Mouse (Mus musculus) lung, embryonic 15.5 days (tissue): ENCODE results near the gene Plin3. TPM values are rescaled to one million over a fixed set of nuclear protein-coding genes. Genes with fewer than 3 reads are reported as not detected.
"Not testable (repeated sequence)": the region's sequence is repeated elsewhere in the genome, so short reads cannot be mapped to it uniquely, and the experiment has no call there.

Experiments used
- ATAC-seq: fragments of 200-750 bp; cut with Nextera tagmentation; 2 replicates; pipeline ENCODE4 v1.8.0; 2017; ENCODE audit warnings: moderate number of reproducible peaks, borderline replicate concordance; ENCODE audit not compliant: low FRiP score, low TSS enrichment; ENCODE audit errors: extremely low read depth
- H3K27ac ChIP-seq: fragments of 300-500 bp; sonication (generic); 2 replicates; pipeline ENCODE4 v1.5.1; 2015; ENCODE audit warnings: moderate library complexity, mild to moderate bottlenecking, inconsistent platforms
- H3K27me3 ChIP-seq: fragments of 300-500 bp; sonication (generic); 2 replicates; pipeline ENCODE4 v1.6.1; 2015; ENCODE audit warnings: inconsistent platforms
- H3K36me3 ChIP-seq: fragments of 300-500 bp; sonication (generic); 2 replicates; pipeline ENCODE4 v1.6.1; 2015; ENCODE audit warnings: inconsistent platforms
- H3K4me1 ChIP-seq: fragments of 300-500 bp; sonication (generic); 2 replicates; pipeline ENCODE4 v1.6.1; 2015; ENCODE audit warnings: inconsistent platforms
- H3K4me2 ChIP-seq: fragments of 300-500 bp; sonication (generic); 2 replicates; pipeline ENCODE4 v1.6.1; 2015; ENCODE audit warnings: inconsistent platforms, mild to moderate bottlenecking, moderate library complexity
- H3K4me3 ChIP-seq: fragments of 300-500 bp; sonication (generic); 2 replicates; pipeline ENCODE4 v1.5.1; 2015; ENCODE audit warnings: mild to moderate bottlenecking, inconsistent platforms
- H3K9ac ChIP-seq: fragments of 300-500 bp; sonication (generic); 2 replicates; pipeline ENCODE4 v1.6.1; 2015; ENCODE audit warnings: inconsistent platforms
- H3K9me3 ChIP-seq: fragments of 300-500 bp; sonication (generic); 2 replicates; pipeline ENCODE4 v1.6.1; 2016; ENCODE audit warnings: inconsistent platforms
- WGBS: fragments of 180-500 bp; shearing (Covaris S2); methylation state at CpG from one replicate; pipeline ENCODE4 v1.1.7; 2015; 5-methylcytosine and 5-hydroxymethylcytosine counted together
- polyA plus RNA-seq: library from polyadenylated mRNA; unstranded; fragments of >200 nt; fragmentation: Nextera tagmentation; extraction: Ambion mirVana; gene quantifications from 2 replicates; pipeline ENCODE4 v1.2.1, GENCODE M21; 2015

Plin3 gene
- polyA plus RNA-seq, 1 experiment from 2014 or later, result 82.4 TPM

GRCm38 (mm10) chr17:56269153-56269630 lies 23.5 kb downstream of the Plin3 start:
- Histone ChIP-seq H3K4me2 (peak overlapping the region; percentile 62), H3K36me3 (peaks cover 28% of the 10 kb centered on the region), H3K27ac (peak overlapping the region; percentile 67), H3K4me3 (peak overlapping the region; percentile 34), H3K4me1 (peaks cover 14% of the 10 kb centered on the region), H3K27me3 (no peaks in the 10 kb centered on the region), H3K9ac (peak overlapping the region; percentile 31), H3K9me3 (no peaks in the 10 kb centered on the region)
- peak; percentile 85; the same call in 1 of the 2 replicates for ATAC-seq
- WGBS, result 18% methylated on average over 12 of the region's 12 CpGs

- ATAC-seq, result no peak
- no peak overlapping the region for H3K9ac ChIP-seq
- no peaks in the 10 kb centered on the region for H3K27me3 ChIP-seq
- peaks cover 29% of the 10 kb centered on the region for H3K36me3 ChIP-seq
- 63% methylated on average over 3 of the region's 3 CpGs for WGBS
- H3K9me3 ChIP-seq, result no peaks in the 10 kb centered on the region
- H3K27ac ChIP-seq, result no peak overlapping the region
- no peak overlapping the region for H3K4me2 ChIP-seq
- no peak overlapping the region for H3K4me3 ChIP-seq
- H3K4me1 ChIP-seq, result peaks cover 6% of the 10 kb centered on the region; the same call in 1 of the 2 replicates
These were observed 26.4 kb downstream of the Plin3 start for GRCm38 (mm10) chr17:56266271-56266670.

GRCm38 (mm10) chr17:56265869-56266268 lies 26.8 kb downstream of the Plin3 start:
- 82% methylated on average over 3 of the region's 3 CpGs for WGBS
- no peak overlapping the region for H3K4me2 ChIP-seq
- H3K9me3 ChIP-seq, result no peaks in the 10 kb centered on the region
- H3K27ac ChIP-seq, result no peak overlapping the region
- H3K4me3 ChIP-seq, result no peak overlapping the region
- no peaks in the 10 kb centered on the region for H3K27me3 ChIP-seq
- H3K9ac ChIP-seq, result no peak overlapping the region
- no peak for ATAC-seq
- H3K36me3 ChIP-seq, result peaks cover 29% of the 10 kb centered on the region
- H3K4me1 ChIP-seq, result peaks cover 10% of the 10 kb centered on the region; the same call in 1 of the 2 replicates

- no peak for ATAC-seq
- no peak overlapping the region for H3K4me2 ChIP-seq
- no peak overlapping the region for H3K9ac ChIP-seq
- H3K36me3 ChIP-seq, result peaks cover 30% of the 10 kb centered on the region
- WGBS, result 91% methylated on average over 4 of the region's 4 CpGs
- H3K27ac ChIP-seq, result no peak overlapping the region
- H3K4me1 ChIP-seq, result peaks cover 14% of the 10 kb centered on the region; the same call in 1 of the 2 replicates
- no peaks in the 10 kb centered on the region for H3K27me3 ChIP-seq
- H3K4me3 ChIP-seq, result no peak overlapping the region
- H3K9me3 ChIP-seq, result no peaks in the 10 kb centered on the region
These were observed 27.7 kb downstream of the Plin3 start for GRCm38 (mm10) chr17:56265011-56265410.

GRCm38 (mm10) chr17:56264020-56264419 lies 28.7 kb downstream of the Plin3 start:
- Histone ChIP-seq H3K9ac (no peak overlapping the region), H3K4me3 (no peak overlapping the region), H3K27me3 (no peaks in the 10 kb centered on the region), H3K36me3 (peaks cover 38% of the 10 kb centered on the region), H3K9me3 (no peaks in the 10 kb centered on the region), H3K4me1 (peaks cover 23% of the 10 kb centered on the region; the same call in 1 of the 2 replicates), H3K27ac (no peak overlapping the region), H3K4me2 (no peak overlapping the region)
- peak; percentile 51; the same call in 1 of the 2 replicates for ATAC-seq
- WGBS, result 14% methylated on average over 8 of the region's 8 CpGs

- Histone ChIP-seq H3K9ac (no peak overlapping the region), H3K27ac (no peak overlapping the region), H3K4me2 (no peak overlapping the region), H3K4me1 (peaks cover 36% of the 10 kb centered on the region), H3K4me3 (no peak overlapping the region), H3K9me3 (no peaks in the 10 kb centered on the region), H3K27me3 (no peaks in the 10 kb centered on the region), H3K36me3 (peaks cover 49% of the 10 kb centered on the region)
- ATAC-seq, result no peak
- WGBS, result 85% methylated on average over 3 of the region's 3 CpGs
These were observed 30.0 kb downstream of the Plin3 start for GRCm38 (mm10) chr17:56262645-56263094.

- no peak overlapping the region for H3K27ac ChIP-seq
- H3K9me3 ChIP-seq, result no peaks in the 10 kb centered on the region
- no peak overlapping the region for H3K9ac ChIP-seq
- H3K4me2 ChIP-seq, result no peak overlapping the region
- peaks cover 49% of the 10 kb centered on the region for H3K36me3 ChIP-seq
- no peak overlapping the region for H3K4me3 ChIP-seq
- 76% methylated on average over 3 of the region's 3 CpGs for WGBS
- H3K27me3 ChIP-seq, result no peaks in the 10 kb centered on the region
- peaks cover 40% of the 10 kb centered on the region for H3K4me1 ChIP-seq
- ATAC-seq, result no peak
These were observed 31.5 kb downstream of the Plin3 start for GRCm38 (mm10) chr17:56261166-56261565.

- H3K4me1 ChIP-seq, result peaks cover 48% of the 10 kb centered on the region
- ATAC-seq, result no peak
- WGBS, result 86% methylated on average over 10 of the region's 10 CpGs
These were observed 33.2 kb downstream of the Plin3 start for GRCm38 (mm10) chr17:56259301-56260037.

GRCm38 (mm10) chr17:56258812-56259211 lies 33.9 kb downstream of the Plin3 start:
- H3K9ac ChIP-seq, H3K27ac ChIP-seq, ATAC-seq, H3K9me3 ChIP-seq, H3K4me3 ChIP-seq, H3K27me3 ChIP-seq: not testable (repeated sequence)
- 51% methylated on average over 2 of the region's 2 CpGs for WGBS
- H3K4me2 ChIP-seq, result 0 out of 2 replicates have a peak overlapping the region, but pooled peaks have one; percentile 96
- H3K4me1 ChIP-seq, result peaks cover 48% of the 10 kb centered on the region
- H3K36me3 ChIP-seq, result peaks cover 42% of the 10 kb centered on the region

More at GRCm38 (mm10) chr17:56259301-56260037, 33.2 kb downstream of the Plin3 start:
- Histone ChIP-seq H3K9me3 (no peaks in the 10 kb centered on the region), H3K9ac (0 out of 2 replicates have a peak overlapping the region, but pooled peaks have one; percentile 6), H3K27me3 (no peaks in the 10 kb centered on the region), H3K4me3 (no peak overlapping the region), H3K4me2 (no peak overlapping the region), H3K36me3 (peaks cover 42% of the 10 kb centered on the region), H3K27ac (no peak overlapping the region)

GRCm38 (mm10) chr17:56258269-56258668 lies 34.4 kb downstream of the Plin3 start:
- not testable (repeated sequence) for H3K9ac ChIP-seq, H3K9me3 ChIP-seq, H3K27me3 ChIP-seq, ATAC-seq, H3K27ac ChIP-seq
- Histone ChIP-seq H3K4me2 (peak overlapping the region; percentile 96; the same call in 1 of the 2 replicates), H3K4me1 (peaks cover 48% of the 10 kb centered on the region), H3K4me3 (peak overlapping the region; percentile 72), H3K36me3 (peaks cover 42% of the 10 kb centered on the region)
- 88% methylated on average over 19 of the region's 19 CpGs for WGBS

GRCm38 (mm10) chr17:56257181-56257894 lies 35.3 kb downstream of the Plin3 start:
- 7% methylated on average over 58 of the region's 58 CpGs for WGBS
- Histone ChIP-seq H3K27ac (peak overlapping the region; percentile 64), H3K9ac (peak overlapping the region; percentile 73), H3K4me2 (peak overlapping the region; percentile 96), H3K4me1 (peaks cover 48% of the 10 kb centered on the region), H3K9me3 (no peaks in the 10 kb centered on the region), H3K4me3 (peak overlapping the region; percentile 72), H3K36me3 (peaks cover 33% of the 10 kb centered on the region), H3K27me3 (no peaks in the 10 kb centered on the region)
- ATAC-seq, result no peak
